Mouse (Mus musculus) C3H10T1/2 (cell line): Measurements from ENCODE around the gene Ergic3. TPM values are rescaled to one million over a fixed set of nuclear protein-coding genes. Genes with fewer than 3 reads are reported as not detected.

Experiments used
- polyA plus RNA-seq, 2 experiments: library from polyadenylated mRNA; unstranded; fragments of >200 nt; fragmentation: generic; extraction: Trizol; gene quantifications; one replicate each; pipeline ENCODE4 v1.2.1; 2012; ENCODE audit warnings: missing spikeins in 2 of 2

Ergic3 gene
- 100 to 1,000 TPM; 330 to 541 TPM for polyA plus RNA-seq

GRCm38 (mm10) chr2:156007888-156008532 lies at the start of gene Ergic3, which contains the start of gene 6430550D23Rik:
Gene Ergic3, plus strand, starts transcription at chr2:156008045.
Gene 6430550D23Rik, minus strand, starts transcription at chr2:156007977.

GRCm38 (mm10) chr2:156052816-156053215 lies 45.0 kb downstream of the Ergic3 start, which contains the start of gene Fer1l4:
Gene Fer1l4, minus strand, starts transcription at chr2:156052947.

GRCm38 (mm10) chr2:156065099-156066041 lies 57.5 kb downstream of the Ergic3 start, which contains the start of gene Spag4:
Gene Spag4, plus strand, starts transcription at chr2:156065175.

Other genes starting within 250 kb of the Ergic3 start
- under 1 TPM; 0.11 to 0.15 TPM for gene Mmp24, start 232.7 kb upstream of the Ergic3 start, polyA plus RNA-seq
- gene BC029722, start 188.6 kb upstream of the Ergic3 start, polyA plus RNA-seq = 10 to 100 TPM; 42.7 to 60.4 TPM
- 100 to 1,000 TPM; 140 to 603 TPM for gene Eif6, start 181.1 kb upstream of the Ergic3 start, polyA plus RNA-seq
- gene Fam83c, start 173.2 kb upstream of the Ergic3 start, polyA plus RNA-seq = under 1 TPM in 1 of 2 experiments, not detected in 1; 0.01 TPM
- gene Uqcc1, start 77.7 kb upstream of the Ergic3 start, polyA plus RNA-seq = 10 to 100 TPM; 10.3 to 24.6 TPM
- under 1 TPM in 1 of 2 experiments, not detected in 1; 0.07 TPM for gene Gm15557, start 67.3 kb upstream of the Ergic3 start, polyA plus RNA-seq
- gene Gdf5, start 62.7 kb upstream of the Ergic3 start, polyA plus RNA-seq = under 1 TPM; 0.01 to 0.02 TPM
- 10 to 100 TPM in 1 of 2 experiments, 1 to 10 TPM in 1; 3.8 to 12.5 TPM for gene Cep250, start 51.6 kb upstream of the Ergic3 start, polyA plus RNA-seq
- under 1 TPM; 0.01 to 0.76 TPM for gene 6430550D23Rik, start 68 bp upstream of the Ergic3 start, polyA plus RNA-seq
- gene Fer1l4, start 44.9 kb downstream of the Ergic3 start, polyA plus RNA-seq = under 1 TPM in 1 of 2 experiments, not detected in 1; under 0.01 TPM
- 1 to 10 TPM; 2.1 to 2.8 TPM for gene Spag4, start 57.1 kb downstream of the Ergic3 start, polyA plus RNA-seq
- 10 to 100 TPM in 1 of 2 experiments, 1 to 10 TPM in 1; 2.5 to 40.9 TPM for gene Cpne1, start 103.9 kb downstream of the Ergic3 start, polyA plus RNA-seq
- 1 to 10 TPM in 1 of 2 experiments, under 1 TPM in 1; 0.62 to 4.9 TPM for gene Rbm12, start 103.9 kb downstream of the Ergic3 start, polyA plus RNA-seq
- gene Gm28036, start 119.0 kb downstream of the Ergic3 start, polyA plus RNA-seq = 1 to 10 TPM in 1 of 2 experiments, not detected in 1; 7.6 TPM
- 100 to 1,000 TPM; 325 to 542 TPM for gene Romo1, start 136.0 kb downstream of the Ergic3 start, polyA plus RNA-seq
- 10 to 100 TPM; 10.8 to 20.0 TPM for gene Nfs1, start 136.1 kb downstream of the Ergic3 start, polyA plus RNA-seq
- 10 to 100 TPM; 13.4 to 44.6 TPM for gene Rbm39, start 172.2 kb downstream of the Ergic3 start, polyA plus RNA-seq
- gene Phf20, start 188.4 kb downstream of the Ergic3 start, polyA plus RNA-seq = 10 to 100 TPM in 1 of 2 experiments, 1 to 10 TPM in 1; 7.1 to 13.0 TPM